Mouse (Mus musculus) CH12.LX (cell line): ENCODE measurements around the gene Rhox4f. TPM values are rescaled to one million over a fixed set of nuclear protein-coding genes. Genes with fewer than 3 reads are reported as not detected.
"Not testable (repeated sequence)": the region's sequence is repeated elsewhere in the genome, so short reads cannot be mapped to it uniquely, and the experiment has no call there.

Experiments
- DNase-seq: peaks from one replicate; pipeline ENCODE4 v3.0.0-alpha.2; 2013; ENCODE audit errors: extremely low read depth
- H3K27ac ChIP-seq: 2 replicates; pipeline ENCODE4 v1.5.1; 2012; ENCODE audit warnings: low read depth, mild to moderate bottlenecking, control low read depth, moderate library complexity; ENCODE audit not compliant: insufficient read depth
- H3K27me3 ChIP-seq: replicated peaks from 2 replicates; pipeline ENCODE3; 2012; ENCODE audit warnings: inconsistent platforms
- H3K36me3 ChIP-seq, 2 experiments: replicated peaks in 1 of 2; 2 replicates each; pipeline versions ENCODE3 to v1.6.1; 2012; ENCODE audit warnings: inconsistent platforms in 1 of 2, low read length in 1 of 2, mild to moderate bottlenecking in 1 of 2, mixed read lengths in 1 of 2, moderate library complexity in 1 of 2; ENCODE audit not compliant: control insufficient read depth in 1 of 2, insufficient read depth in 1 of 2
- H3K4me1 ChIP-seq, 2 experiments: 2 replicates each; pipeline ENCODE4 v1.6.1; 2012; ENCODE audit warnings: inconsistent platforms in 1 of 2, moderate library complexity in 1 of 2; ENCODE audit not compliant: insufficient read depth in 2 of 2, control insufficient read depth in 1 of 2
- H3K4me2 ChIP-seq: 2 replicates; pipeline ENCODE4 v1.6.1; 2012; ENCODE audit warnings: low read depth, mild to moderate bottlenecking, control low read depth; ENCODE audit not compliant: poor library complexity, insufficient read depth, severe bottlenecking
- H3K4me3 ChIP-seq, 3 experiments: fragments of 150-350 bp in 1 of 3; sonication (generic) in 1 of 3; replicated peaks in 1 of 3; 2 replicates each; pipeline versions ENCODE3 to v1.5.1; 2011 to 2012; ENCODE audit warnings: low read depth in 2 of 3, low read length in 2 of 3, mild to moderate bottlenecking in 2 of 3, moderate library complexity in 2 of 3, control low read depth in 1 of 3, improper control_type of control experiment in 1 of 3, inconsistent platforms in 1 of 3, mixed read lengths in 1 of 3; ENCODE audit not compliant: poor library complexity in 1 of 3
- H3K79me2 ChIP-seq: replicated peaks from 2 replicates; pipeline ENCODE4 v1.6.1; 2012; ENCODE audit warnings: mild to moderate bottlenecking, moderate library complexity; ENCODE audit not compliant: control insufficient read depth, poor library complexity, insufficient read depth, severe bottlenecking; ENCODE audit errors: extremely low read depth
- H3K9ac ChIP-seq: 2 replicates; pipeline ENCODE4 v1.6.1; 2012; ENCODE audit warnings: low read depth, mild to moderate bottlenecking, control low read depth, moderate library complexity; ENCODE audit not compliant: insufficient read depth
- H3K9me3 ChIP-seq: replicated peaks from 2 replicates; pipeline ENCODE3; 2012; ENCODE audit warnings: low read length, inconsistent platforms, mixed read lengths
- dilution Hi-C: fragments of 300-500 bp; cut with MboI; formaldehyde crosslinking; loops from 2 replicates; pipeline ENCODE4 v1.14.3; 2020; ENCODE audit warnings: low sequenced_read_pairs; ENCODE audit not compliant: extremely low pct_unique_long_range_greater_than_20kb, extremely low pct_ligation_motif_present
- in situ Hi-C: fragments of 300-500 bp; cut with MboI; formaldehyde crosslinking; loops from 3 replicates; pipeline ENCODE4 v1.14.3; 2019; ENCODE audit warnings: low sequenced_read_pairs, low pct_ligation_motif_present, low pct_unique_long_range_greater_than_20kb, mixed read lengths
- polyA plus RNA-seq: library from polyadenylated mRNA; unstranded; fragments of >175 nt; gene quantifications from 2 replicates; pipeline ENCODE4 v1.2.1, GENCODE M21; 2012; ENCODE audit warnings: low read depth; ENCODE audit not compliant: insufficient read length
- total RNA-seq, 2 experiments: library from RNA; depleted of rRNA; stranded (reverse); fragments of 300-350 nt in 1 of 2; fragments of >200 nt in 1 of 2; gene quantifications; 2 replicates each; pipeline ENCODE4 v1.2.3; 2012 to 2014

Rhox4f gene
- total RNA-seq (2012; rRNA removed) (not detected in 2 replicates), total RNA-seq (2014; rRNA removed) (not detected in 2 replicates), polyA plus RNA-seq (not detected in 2 replicates)

- H3K27me3 ChIP-seq, H3K36me3 ChIP-seq, DNase-seq, H3K9me3 ChIP-seq, in situ Hi-C loops, H3K27ac ChIP-seq, H3K9ac ChIP-seq, H3K79me2 ChIP-seq, dilution Hi-C loops, H3K4me1 ChIP-seq, H3K4me3 ChIP-seq, H3K4me2 ChIP-seq: not testable (repeated sequence)
Observed at GRCm38 (mm10) chrX:37607604-37608003, at the start of gene Rhox4f. Gene Rhox4f, minus strand, starts transcription at chrX:37607704.

GRCm38 (mm10) chrX:37651227-37651626 lies 43.7 kb upstream of the Rhox4f start, which contains the start of gene Rhox4g:
Gene Rhox4g, minus strand, starts transcription at chrX:37651327.
- dilution Hi-C loops, H3K9me3 ChIP-seq, H3K27me3 ChIP-seq, H3K4me3 ChIP-seq, DNase-seq, H3K36me3 ChIP-seq, H3K27ac ChIP-seq, in situ Hi-C loops, H3K4me2 ChIP-seq, H3K4me1 ChIP-seq, H3K9ac ChIP-seq, H3K79me2 ChIP-seq: not testable (repeated sequence)

GRCm38 (mm10) chrX:37643370-37643769 lies 35.9 kb upstream of the Rhox4f start, which contains the start of gene Rhox2g:
Gene Rhox2g, minus strand, starts transcription at chrX:37643470.
- H3K4me3 ChIP-seq, dilution Hi-C loops, DNase-seq, in situ Hi-C loops, H3K36me3 ChIP-seq, H3K27ac ChIP-seq, H3K79me2 ChIP-seq, H3K9me3 ChIP-seq, H3K27me3 ChIP-seq, H3K9ac ChIP-seq, H3K4me1 ChIP-seq, H3K4me2 ChIP-seq: not testable (repeated sequence)

- H3K4me3 ChIP-seq, H3K9ac ChIP-seq, H3K27ac ChIP-seq, dilution Hi-C loops, H3K36me3 ChIP-seq, DNase-seq, in situ Hi-C loops, H3K79me2 ChIP-seq, H3K4me2 ChIP-seq, H3K9me3 ChIP-seq, H3K4me1 ChIP-seq, H3K27me3 ChIP-seq: not testable (repeated sequence)
Observed at GRCm38 (mm10) chrX:37628512-37628911, 21.0 kb upstream of the Rhox4f start, which contains the start of gene Rhox3g. Gene Rhox3g, minus strand, starts transcription at chrX:37628612.

- H3K4me2 ChIP-seq, H3K4me3 ChIP-seq, H3K4me1 ChIP-seq, H3K9me3 ChIP-seq, H3K27me3 ChIP-seq, in situ Hi-C loops, H3K36me3 ChIP-seq, H3K79me2 ChIP-seq, H3K27ac ChIP-seq, DNase-seq, H3K9ac ChIP-seq, dilution Hi-C loops: not testable (repeated sequence)
Observed at GRCm38 (mm10) chrX:37580692-37581091, 26.8 kb downstream of the Rhox4f start, which contains the start of gene Rhox3f. Gene Rhox3f, plus strand, starts transcription at chrX:37580992.

- H3K4me2 ChIP-seq, H3K4me1 ChIP-seq, H3K9ac ChIP-seq, H3K79me2 ChIP-seq, H3K36me3 ChIP-seq, dilution Hi-C loops, H3K9me3 ChIP-seq, in situ Hi-C loops, H3K4me3 ChIP-seq, H3K27ac ChIP-seq, DNase-seq, H3K27me3 ChIP-seq: not testable (repeated sequence)
Observed at GRCm38 (mm10) chrX:37572638-37573037, 34.9 kb downstream of the Rhox4f start.
